Mouse (Mus musculus) layer of hippocampus, postnatal 10 days (tissue): Measurements from ENCODE around the gene Cmtm4. TPM values are rescaled to one million over a fixed set of nuclear protein-coding genes. Genes with fewer than 3 reads are reported as not detected.

Experiments used
- total RNA-seq, 2 experiments: library from RNA; stranded (reverse); gene quantifications; 2 replicates each; pipeline ENCODE4 v1.2.3; 2021

Cmtm4 gene
- total RNA-seq, 2 experiments from 2014 or later, result 56.2 to 60.2 TPM

Other genes with a start within 250 kb of the Cmtm4 start
- gene Bean1, start 225.4 kb downstream of the Cmtm4 start, total RNA-seq, result 10 to 100 TPM; 13.9 to 15.0 TPM
- gene Tk2, start 147.2 kb downstream of the Cmtm4 start, total RNA-seq, result 10 to 100 TPM; 34.6 to 37.3 TPM
- gene Cklf, start 144.9 kb downstream of the Cmtm4 start, total RNA-seq, result 10 to 100 TPM; 10.2 to 13.8 TPM
- not detected for gene Cmtm2a, start 102.6 kb downstream of the Cmtm4 start, total RNA-seq
- gene Gm45711, start 85.7 kb downstream of the Cmtm4 start, total RNA-seq, result not detected
- gene Cmtm1, start 85.7 kb downstream of the Cmtm4 start, total RNA-seq, result not detected
- not detected for gene Gm11020, start 74.2 kb downstream of the Cmtm4 start, total RNA-seq
- gene Cmtm2b, start 73.6 kb downstream of the Cmtm4 start, total RNA-seq, result not detected
- gene Cmtm3, start 56.4 kb downstream of the Cmtm4 start, total RNA-seq, result 10 to 100 TPM; 18.5 to 23.5 TPM
- gene Dync1li2, start 47.2 kb upstream of the Cmtm4 start, total RNA-seq, result 100 to 1,000 TPM; 231 to 241 TPM
- under 1 TPM; 0.54 to 0.96 TPM for gene Terb1, start 114.1 kb upstream of the Cmtm4 start, total RNA-seq
- gene Nae1, start 138.8 kb upstream of the Cmtm4 start, total RNA-seq, result 10 to 100 TPM; 49.9 to 52.4 TPM
- 10 to 100 TPM; 13.5 to 18.2 TPM for gene Car7, start 138.9 kb upstream of the Cmtm4 start, total RNA-seq
- gene Pdp2, start 195.6 kb upstream of the Cmtm4 start, total RNA-seq, result 1 to 10 TPM; 9.0 to 9.2 TPM
- not detected for gene Cdh16, start 228.6 kb upstream of the Cmtm4 start, total RNA-seq
- gene Rrad, start 235.5 kb upstream of the Cmtm4 start, total RNA-seq, result 1 to 10 TPM; 2.0 to 2.5 TPM
- gene Ciao2b, start 246.2 kb upstream of the Cmtm4 start, total RNA-seq, result 10 to 100 TPM; 26.0 to 29.8 TPM